Mouse (Mus musculus): ENCODE results near the gene Gm45208.

Gene Gm45208

DNA sequence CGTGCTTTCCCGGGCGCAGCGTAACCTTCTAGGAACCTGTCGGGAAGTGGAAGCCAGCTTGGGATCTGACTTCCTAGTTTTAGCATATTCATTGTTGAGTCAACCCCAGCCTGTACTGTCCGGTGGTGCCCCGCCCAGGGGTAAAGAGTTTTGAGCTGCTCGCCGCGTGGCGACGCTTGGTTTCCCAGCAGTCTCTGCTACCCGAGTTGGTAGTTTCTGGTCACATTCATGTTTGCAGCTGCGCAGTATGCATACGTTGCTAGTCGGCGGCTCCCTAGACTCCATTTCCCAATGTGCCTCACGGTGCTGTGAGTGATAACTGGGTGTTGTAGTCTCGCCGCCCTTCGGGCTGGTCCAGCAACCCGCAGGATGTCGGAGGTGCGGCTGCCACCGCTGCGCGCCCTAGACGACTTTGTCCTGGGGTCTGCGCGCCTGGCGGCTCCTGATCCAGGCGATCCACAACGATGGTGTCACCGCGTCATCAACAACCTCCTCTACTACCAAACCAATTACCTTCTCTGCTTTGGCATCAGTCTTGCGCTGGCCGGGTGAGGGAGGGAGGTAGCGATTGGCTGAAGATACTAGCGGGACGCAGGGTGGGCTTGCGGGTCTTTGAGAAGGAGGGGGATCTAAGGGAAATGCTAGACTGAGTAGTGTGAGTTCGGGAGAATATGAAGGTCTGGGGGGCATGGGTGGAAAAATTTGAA is 6.3 kb downstream of the Gm45208 start, which contains the start of gene Praf2:
Gene Praf2 (plus strand): TSS at position 225 of the 707 bp plus-strand sequence.
- peak; percentile 55 to 63 for DNase-seq

DNA sequence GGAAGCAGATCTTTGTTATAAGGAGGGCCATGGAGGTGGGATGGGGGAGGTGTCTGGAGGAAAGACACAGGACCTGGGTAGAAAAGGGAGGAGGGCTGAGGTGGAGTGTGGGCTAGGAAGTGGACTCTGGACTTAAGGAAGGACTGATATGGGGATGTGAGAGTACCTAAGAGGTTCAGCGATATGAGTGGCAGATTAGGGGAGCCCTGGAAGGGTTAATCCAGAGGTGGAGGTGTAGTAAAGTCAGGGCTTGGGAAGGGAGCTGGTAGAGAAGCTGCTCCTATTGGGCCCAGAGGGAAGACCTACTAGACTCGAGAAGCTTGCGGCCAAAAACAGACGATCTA is 6.8 kb downstream of the Gm45208 start:
- DNase-seq, result no peak

DNA sequence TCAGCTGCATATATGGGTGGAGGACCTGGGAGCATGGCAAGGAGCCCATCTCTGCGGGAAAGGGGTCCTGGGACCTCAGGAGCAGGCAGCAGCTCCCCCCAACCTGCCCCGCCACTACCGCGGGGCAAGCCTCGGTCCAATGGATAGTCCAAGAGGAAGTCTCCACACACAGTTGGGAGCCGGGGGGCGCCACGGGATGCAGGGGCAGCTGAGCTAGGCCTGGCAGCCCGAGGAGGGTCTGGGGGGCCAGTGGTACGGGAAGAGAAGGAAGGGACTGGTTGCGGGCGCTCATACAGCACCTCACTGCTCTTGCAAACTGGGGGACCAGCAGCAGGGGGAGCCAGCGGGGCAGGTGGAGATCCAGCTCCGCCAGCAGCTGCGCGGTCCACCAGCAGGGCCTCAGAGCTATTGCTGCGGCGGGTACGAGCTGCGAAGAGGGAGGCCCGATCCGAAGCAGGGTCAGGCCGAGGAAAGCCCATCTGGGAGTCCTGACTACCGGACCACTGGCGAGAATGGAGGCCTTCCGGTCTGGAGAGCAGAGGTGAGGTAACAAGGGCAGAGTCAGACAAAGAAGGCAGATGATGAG is 11.6 kb downstream of the Gm45208 start:
- peak; percentile 56 to 80 for DNase-seq

DNA sequence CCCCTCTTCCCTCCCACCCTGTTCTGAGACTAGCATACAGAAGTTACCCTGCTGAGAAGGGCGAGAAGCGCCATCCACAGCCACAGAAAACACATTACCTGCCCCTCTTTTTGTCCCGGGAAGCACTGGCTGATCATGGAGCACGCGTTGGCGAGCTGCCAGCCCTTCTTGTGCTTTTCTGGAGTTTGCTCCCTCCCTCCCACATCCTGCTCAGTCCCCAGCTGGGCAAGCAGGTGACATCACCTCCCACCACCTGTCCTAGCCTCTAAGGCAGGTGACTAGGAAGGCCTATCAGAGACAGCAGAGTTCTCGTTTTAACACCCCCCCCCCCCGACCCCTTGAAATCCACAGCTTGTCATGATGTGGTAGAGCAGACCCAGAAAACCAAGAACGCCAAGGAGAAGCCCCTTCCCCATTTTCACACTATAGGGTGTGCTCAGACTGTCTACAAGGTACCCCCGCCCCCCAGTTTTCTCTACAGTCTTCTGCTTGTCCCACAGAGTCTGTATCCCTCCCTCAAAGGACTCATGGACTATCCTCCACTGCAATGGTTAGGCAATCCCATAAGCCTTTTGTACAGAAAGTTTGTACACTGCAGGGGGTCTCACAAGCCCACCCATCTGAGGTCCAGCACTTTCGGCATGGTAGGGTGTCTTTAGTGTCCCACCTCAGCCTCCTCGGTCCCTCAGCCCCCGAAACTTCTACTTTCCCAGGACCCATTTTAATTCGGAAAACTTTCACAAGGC is 17.5 kb downstream of the Gm45208 start:
- DNase-seq, result no peak

DNA sequence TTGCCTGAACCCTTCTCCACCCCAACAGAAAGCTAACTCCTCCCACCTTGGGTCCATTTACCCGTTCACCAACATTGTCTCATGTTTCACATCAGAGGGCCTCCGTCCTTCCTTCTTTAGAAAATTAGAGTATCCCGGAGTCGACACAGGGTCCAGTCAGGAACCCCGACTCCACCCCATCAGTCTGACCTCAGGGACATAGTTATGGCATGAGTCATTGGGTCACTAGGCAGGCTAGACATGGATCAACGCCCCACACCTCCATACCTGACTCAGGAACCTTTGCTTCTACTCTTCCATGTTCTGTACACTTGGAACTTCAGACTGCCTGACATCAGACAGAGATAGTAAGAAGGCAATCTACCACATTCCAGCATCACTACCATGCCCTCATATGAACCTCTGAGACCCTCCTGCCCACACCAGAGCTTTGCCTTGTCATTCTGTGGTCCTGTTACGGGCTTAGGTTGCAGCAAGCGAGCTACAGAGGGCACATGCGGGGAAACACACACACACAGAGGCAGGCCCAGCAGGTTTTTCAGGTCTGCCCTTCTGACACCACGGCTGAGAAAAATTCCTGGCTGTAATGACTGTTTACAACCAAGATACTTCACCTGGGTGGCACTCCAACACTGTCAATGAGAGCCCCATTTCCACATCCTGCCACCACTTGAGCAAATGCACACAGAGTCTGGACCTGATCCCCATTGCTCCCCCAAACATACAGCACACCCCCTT is 18.2 kb downstream of the Gm45208 start:
- no peak for DNase-seq

DNA sequence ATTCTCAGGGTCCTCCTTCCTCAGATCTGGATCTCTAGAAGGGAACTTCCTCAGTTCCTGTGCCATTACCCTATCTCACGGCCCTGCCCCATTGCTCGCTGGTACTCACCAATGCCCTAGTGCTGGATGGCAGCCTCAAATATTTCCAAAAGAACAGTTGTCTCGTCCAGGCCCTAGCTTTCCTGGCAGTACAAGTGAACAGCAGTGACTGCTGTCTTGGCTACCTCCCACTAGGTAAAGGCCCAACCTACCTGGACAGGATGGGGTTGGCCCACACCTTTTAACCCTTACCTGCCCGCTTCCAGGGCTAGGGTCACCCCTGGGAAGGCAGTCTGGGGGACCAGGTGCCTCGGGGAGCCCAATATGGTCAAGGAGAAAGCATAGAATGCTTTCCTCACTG is 19.1 kb downstream of the Gm45208 start:
- no peak for DNase-seq

DNA sequence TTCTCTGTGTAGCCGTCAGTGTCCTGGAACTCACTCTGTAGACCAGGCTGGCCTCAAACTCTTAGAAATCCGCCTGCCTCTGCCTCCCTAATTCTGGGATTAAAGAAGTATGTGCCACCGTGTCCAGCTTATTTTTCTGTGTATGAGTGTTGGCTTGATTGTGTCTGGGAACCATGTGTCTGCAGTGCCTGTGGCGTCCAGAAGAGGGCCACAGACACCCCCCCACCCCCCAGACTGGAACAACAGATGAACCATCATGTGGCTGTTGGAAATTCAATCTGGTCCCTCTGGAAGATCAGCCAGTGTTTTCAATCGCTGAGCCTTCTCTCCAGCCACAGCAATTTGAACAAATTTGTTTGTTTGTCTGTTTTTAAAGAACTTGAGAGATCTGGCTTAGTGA is 21.4 kb downstream of the Gm45208 start:
- DNase-seq, result no peak

DNA sequence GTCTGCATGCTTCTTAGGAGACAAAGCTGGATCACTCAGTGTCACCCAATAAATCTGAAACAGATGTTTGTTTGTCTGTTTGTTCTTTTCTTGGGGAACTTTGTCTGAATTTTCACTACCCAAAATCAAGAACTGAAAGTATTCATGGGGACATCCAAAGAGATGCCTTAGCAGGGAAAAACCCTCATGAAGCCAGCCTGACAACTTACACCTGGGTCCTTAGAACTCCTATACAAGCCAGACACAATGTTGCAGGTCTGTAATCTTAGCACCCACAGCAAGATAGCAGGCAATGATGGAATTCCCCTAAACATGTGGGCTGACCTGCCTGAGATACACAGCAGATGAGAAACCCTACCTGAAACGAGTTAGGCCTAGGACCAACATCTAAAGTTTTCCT is 22.9 kb downstream of the Gm45208 start:
- no peak for DNase-seq

DNA sequence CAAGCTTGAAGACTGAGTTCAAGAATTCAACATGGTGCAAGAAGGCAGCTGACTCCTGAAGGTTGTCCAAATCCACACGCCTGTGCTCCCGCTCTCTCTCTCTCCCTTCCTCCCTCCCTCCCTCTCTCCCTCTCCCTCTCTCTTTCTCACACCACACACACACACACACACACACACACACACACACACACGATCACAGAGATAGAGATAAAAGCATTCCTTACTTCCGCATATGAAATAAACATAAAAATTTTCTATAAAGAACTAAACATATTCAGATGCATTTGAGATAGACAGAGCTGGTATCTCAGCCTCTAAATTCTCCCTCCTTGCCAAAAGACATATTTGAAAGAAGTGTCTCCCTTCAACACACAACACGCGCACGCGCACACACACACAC is 23.4 kb downstream of the Gm45208 start:
- no peak for DNase-seq

DNA sequence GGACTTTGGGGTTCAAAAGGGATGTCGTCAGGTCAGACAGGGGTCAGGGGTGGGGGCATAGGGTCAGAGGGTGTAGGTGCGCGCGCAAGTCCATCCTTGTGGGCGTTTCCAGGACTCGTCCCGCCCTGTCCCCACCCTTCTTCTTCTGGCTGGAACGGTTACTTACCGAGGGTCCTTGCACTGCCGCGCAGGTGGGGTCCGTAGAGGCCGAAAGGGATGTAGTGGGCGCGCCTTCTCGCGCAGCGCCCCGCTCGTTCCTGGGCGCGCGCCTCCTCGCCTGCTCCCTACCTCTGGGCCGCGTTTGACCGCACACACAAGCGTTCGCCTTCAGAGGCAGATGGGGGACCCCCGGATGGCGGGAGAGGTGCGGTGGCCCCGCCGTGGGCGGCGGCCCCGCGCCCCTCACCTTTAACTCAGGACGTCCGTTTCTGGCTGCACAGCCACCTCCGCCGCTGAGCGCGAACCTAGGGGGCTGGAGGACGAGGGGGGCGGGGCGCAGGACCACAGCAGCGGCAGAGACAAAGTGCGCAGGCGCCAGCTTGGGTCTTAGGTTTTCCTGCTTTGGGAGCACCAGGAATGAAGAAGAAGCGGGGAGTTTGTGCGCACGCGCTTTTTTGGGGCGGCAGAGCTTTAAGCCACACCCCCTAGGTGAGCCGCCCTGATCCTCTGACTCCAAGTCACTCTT is 28.5 kb downstream of the Gm45208 start, which contains the start of gene Ccdc120:
Gene Ccdc120 (minus strand): TSS at position 474 of the 685 bp plus-strand sequence.
- peak in 1 of 2 experiments; percentile 18 for DNase-seq

DNA sequence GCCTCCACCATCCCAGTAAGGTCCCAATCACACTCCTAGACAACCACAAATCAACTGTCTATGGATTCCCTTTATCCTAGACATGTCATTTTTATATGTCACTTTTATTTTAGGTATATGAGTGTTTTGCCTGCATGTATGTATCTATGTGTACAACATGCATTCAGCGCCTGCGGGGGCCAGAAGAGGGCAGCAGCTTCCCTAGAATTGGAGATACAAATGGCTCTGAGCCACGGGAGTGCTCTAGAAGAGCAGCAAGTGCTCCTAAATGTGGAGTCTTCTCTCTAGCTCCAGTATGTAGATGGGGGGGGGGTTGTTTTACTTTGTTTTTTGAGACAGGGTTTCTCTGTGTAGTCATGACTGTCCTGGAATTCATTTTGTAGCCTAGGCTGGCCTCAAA is 31.6 kb downstream of the Gm45208 start:
- peak in 1 of 2 experiments; percentile 35 for DNase-seq

DNA sequence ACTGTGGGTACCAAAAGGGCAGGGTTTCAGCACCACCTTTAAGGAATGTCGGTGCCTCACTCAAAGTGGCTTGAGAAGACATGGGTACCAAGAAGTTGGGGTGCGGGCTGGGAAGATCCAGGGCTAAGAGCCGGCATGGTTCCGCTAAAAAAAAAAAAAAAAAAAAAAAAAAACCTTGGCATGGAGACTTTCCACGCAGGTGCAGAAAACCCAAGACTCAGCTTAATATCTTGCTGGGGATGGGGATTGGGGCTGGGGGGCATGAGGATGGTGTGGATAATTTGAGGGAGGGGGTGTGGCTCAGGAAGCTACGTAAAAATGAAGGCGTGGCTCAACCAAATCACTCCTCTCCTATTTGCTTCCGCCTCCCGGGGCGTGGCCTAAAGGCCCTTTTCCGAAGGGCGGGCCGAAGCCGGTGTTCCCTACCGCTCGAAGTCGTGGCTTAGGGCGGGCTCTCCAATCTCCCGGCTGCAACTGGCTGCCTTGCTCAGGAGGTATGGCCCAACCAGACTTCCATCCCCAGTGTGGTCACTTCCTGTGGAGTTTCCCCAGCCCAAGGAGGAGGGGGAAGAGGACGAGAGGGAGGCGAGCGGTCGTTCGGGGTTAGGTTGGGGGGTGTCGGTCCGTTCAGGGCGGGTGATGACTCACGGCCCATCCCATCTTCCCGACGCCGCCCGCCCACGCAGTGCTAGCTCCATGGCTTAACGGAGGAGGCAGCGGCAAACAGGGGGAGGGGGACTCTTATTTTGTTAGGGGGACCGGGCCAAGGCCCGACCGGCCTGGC is 40.3 kb downstream of the Gm45208 start, which contains the start of gene Tfe3:
Gene Tfe3 (plus strand): TSS at position 424 of the 784 bp plus-strand sequence.
- DNase-seq, result peak; percentile 77 to 79

DNA sequence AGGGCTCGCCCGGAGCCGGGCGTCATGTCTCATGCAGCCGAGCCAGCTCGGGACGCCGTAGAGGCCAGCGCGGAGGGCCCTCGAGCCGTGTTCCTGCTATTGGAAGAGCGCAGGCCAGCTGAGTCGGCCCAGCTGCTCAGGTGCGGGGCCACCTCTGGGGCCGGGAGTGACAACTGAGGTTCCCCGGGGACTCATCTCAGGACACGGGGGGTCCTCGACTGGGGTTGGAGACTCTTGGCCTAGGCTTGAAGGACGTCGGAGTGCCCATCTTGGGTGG is 40.8 kb downstream of the Gm45208 start:
- DNase-seq, result no peak

DNA sequence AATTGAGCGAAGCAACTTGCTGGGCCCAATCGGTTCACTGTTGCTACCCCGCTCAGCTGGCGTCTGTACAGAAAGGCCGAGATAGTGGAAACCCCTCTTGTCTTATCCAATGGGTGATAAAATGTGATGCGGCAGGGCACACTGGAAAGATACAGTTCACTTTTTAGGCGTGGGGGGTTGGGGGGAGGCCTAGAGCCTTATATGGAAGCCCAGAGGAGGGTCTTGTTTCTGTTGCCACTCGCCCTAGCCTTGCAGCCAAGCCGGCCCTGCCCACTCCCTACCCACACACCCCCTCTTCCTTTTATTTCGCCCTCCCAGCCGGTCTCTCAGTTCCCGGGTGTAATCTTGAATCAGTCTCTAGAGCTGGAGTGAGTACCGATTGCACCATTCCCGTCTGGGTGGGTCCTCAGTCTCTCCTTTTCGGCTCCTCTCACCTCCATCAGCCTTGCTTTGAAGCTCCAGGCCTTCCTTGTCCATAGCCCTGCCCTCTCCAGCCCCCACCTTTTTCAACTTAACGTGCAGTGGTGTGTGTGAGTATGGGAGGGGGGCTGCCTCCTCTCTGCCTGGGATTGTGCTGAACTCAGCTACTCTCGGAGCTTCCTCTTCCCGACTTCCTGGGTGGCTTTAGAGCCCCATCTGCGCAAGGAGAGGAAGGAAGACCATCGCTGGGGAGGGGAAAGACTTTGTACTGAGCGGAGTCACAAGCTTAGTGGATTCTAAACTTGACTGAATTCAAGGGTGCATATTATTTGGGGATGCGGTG is 41.8 kb downstream of the Gm45208 start:
- peak in 1 of 2 experiments; percentile 16 for DNase-seq

DNA sequence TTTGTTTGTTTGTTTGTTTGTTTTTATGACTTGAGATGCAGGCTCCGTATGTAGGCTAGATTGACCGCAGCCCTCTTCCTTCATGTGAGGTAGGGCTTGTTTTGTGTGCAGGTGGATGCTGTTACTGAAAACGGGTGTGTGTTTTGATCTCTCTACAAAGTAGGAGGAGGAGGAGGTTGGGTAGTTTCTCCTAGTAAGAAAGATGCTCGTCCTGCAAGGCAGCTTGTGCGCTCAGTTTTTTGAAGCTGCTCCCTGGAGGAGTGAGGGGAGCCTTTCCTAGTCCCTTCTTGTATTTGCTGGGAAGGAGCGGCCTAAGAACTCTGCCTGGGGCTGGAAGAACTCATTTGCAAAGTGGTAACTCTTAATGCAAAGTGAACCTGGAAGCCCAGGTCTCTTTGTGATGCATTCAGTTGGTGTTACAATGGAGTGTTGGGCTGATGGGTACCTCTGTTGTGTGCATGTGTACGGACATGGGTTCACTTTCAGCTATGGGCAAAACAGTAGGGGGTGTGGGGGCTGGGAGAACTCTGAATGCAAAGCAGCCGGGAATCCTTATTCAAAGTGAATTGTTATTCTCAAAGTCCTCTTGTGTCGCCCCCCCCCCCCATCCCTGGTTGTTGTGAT is 42.7 kb downstream of the Gm45208 start:
- no peak for DNase-seq

DNA sequence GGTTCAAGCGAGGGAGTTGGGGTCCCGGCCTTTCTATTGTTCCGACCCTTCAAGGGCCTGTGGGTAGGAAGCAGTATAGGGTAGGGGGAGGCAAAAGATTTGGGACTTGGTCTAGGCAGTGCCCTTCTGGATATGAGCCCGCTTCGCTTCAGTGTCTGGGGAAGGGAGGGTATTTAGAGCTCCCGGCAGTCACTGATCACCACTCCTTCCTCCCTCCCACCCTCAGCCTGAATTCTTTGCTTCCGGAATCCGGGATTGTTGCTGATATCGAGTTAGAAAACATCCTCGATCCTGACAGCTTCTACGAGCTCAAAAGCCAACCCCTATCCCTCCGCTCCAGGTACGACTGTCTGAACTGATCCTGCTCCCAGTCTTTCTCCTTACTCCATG is 43.2 kb downstream of the Gm45208 start:
- no peak for DNase-seq

DNA sequence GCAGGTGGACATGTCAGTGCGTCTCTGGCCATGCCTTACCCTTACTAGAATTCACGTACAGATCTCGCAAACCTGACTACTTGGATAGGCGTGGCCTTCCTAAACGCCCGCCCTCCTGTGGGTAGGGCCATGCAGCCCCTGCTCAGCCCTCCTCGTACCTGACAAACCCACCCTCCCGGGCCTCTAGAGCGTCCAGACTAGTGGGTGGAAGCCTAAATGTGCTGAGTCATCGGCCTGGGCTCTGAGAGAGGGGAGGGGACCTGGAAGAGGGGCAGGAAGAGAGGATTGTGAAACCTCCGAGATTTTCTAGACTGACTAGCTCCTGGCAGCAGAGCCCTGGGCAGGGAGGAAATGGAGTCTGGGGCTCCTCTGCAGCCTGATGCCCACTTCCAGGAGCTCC is 43.7 kb downstream of the Gm45208 start:
- DNase-seq, result no peak

DNA sequence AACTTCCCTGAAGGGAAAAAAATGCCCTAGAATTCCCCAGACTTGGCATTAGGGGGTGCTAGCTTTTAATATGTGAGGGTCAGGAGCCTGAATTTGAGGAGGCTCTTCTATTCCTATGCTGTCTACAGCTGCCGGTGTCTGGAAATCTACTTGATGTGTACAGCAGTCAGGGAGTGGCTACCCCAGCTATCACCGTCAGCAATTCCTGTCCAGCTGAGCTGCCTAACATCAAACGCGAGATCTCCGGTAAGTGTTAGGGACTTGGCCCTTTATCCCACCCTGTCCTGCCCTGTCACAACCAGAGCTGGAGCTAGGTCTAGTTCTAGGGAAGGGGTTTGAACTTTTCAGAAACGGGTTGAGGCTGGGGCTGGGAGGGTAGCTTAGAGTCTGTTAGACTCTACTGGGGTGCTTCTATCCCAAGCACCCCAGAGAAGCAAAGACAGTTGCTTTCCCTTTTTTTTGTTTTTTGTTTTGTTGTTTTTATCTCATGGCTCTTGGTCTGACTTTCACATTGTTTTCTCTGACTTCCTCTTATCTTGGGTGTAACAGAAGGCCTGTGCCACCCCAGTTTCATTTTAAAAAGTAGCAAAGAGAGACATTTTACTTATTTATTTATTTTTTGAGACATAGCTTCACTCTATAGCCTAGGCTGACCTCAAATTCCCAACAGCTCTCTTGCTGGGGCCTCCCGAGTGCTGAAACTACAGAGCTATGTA is 47.4 kb downstream of the Gm45208 start:
- DNase-seq, result no peak

DNA sequence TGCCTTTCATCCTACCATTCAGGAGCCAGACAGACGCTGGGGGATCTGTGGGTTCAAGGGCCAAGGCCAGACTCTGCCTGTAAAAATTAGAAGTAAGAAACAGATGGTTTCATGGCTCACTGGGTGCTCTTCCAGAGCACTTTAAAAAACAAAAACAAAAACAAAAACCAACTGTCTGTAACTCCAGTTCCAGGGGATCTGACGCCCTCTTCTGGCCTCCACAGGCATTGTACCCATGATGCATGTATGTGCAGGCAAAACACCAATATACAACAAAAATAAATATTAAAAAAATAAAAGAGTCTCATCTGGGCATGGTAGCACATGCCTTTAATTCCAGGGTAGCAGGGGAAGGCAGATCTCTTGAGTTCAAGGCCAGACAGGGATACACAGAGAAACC is 50.7 kb downstream of the Gm45208 start:
- no peak for DNase-seq
